Mouse (Mus musculus): Measurements from ENCODE around the gene Jakmip3.

- no peak for TF ChIP-seq CTCF (IDR thresholded peaks at IDR 0.05; ENCODE audit: extremely low read depth, insufficient read length, insufficient replicate concordance, low read depth, low read length)
- no peak for TF ChIP-seq POLR2A (IDR thresholded peaks at IDR 0.05; ENCODE audit: low read depth, low read length)
Observed at GRCm38 (mm10) chr7:139101286-139101804, 160.8 kb downstream of the Jakmip3 start.
